Mouse (Mus musculus): Measurements from ENCODE around the gene Htr7. TPM values are rescaled to one million over a fixed set of nuclear protein-coding genes. Genes with fewer than 3 reads are reported as not detected.

Gene Htr7
- polyA plus RNA-seq, 1 experiment from 2014 or later = 0.42 TPM

DNA sequence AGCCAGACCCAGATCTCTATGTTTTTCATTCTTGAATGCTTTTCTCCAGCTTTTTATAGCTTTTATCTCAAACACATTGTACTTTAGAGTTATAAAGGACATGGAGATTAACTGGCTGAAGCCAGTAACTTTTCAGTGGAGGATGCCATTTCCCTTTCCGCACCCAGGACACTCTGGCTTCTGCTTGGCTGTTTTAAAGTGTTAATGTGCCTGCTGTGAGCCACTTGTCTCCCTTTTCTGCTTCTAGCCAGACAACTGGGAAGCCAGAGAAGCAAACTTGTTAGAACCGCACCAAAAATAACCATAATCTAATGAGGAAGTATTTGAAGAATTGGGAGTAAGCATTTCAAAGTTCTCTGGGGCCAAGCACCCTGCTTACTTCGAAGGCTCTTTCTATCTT is 42.5 kb downstream of the Htr7 start:
- Histone ChIP-seq H3K36me3 (replicated peaks) (no peaks in the 10 kb centered on the region), H3K27me3 (replicated peaks; ENCODE audit: low read depth, poor library complexity, severe bottlenecking) (no peaks in the 10 kb centered on the region), H3K27ac (replicated peaks) (no peak overlapping the region), H3K4me3 (no peak overlapping the region), H3K4me1 (no peaks in the 10 kb centered on the region), H3K9me3 (no peaks in the 10 kb centered on the region)
- no peak for DNase-seq (ENCODE audit: low spot score)
- WGBS = 23% methylated on average over 3 of the region's 3 CpGs

DNA sequence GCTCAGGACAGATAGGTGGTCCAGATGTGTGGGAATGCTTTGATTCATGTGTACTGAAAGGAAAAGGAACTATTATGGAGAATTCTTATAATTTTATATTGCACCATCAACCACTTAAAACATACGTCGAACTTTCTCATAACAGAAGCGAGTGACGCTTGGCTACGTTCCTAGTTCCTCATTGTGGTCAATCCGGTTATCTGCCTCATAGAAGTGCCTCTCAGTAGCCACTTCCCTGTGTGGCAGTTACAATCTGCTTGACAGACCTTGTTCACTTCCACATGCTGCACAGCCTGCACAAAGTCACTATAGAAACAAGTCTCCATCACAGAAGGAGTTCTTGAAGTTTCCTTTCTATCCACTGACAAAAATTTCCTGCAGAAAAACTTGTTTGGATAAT is 51.0 kb downstream of the Htr7 start:
- no peak for DNase-seq (ENCODE audit: low spot score)
- Histone ChIP-seq H3K27ac (replicated peaks) (no peak overlapping the region), H3K36me3 (replicated peaks) (no peaks in the 10 kb centered on the region), H3K4me3 (no peak overlapping the region), H3K9me3 (no peaks in the 10 kb centered on the region), H3K27me3 (replicated peaks; ENCODE audit: low read depth, poor library complexity, severe bottlenecking) (no peaks in the 10 kb centered on the region), H3K4me1 (peaks cover 13% of the 10 kb centered on the region)
- 90% methylated on average over 6 of the region's 6 CpGs for WGBS

DNA sequence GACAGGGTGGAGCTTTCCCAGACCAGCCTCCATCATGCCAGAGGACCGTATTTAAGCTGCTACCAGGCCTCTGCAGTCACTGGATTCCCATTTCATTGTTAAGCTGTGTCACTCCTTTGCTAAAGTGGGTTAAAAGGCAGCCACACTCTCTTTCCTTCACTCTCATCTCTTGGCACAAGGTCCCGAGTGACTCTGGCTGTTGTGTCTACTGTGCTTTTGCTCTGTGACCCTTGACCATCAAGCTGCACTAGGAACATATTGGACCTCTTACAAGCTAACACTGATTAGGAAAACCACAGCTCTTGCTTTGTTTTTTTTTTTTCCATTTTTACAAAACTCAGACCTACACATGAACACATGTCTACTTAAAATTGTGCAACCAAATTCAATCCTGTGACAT is 52.3 kb downstream of the Htr7 start:
- no peaks in the 10 kb centered on the region for H3K9me3 ChIP-seq
- H3K4me1 ChIP-seq = peaks cover 13% of the 10 kb centered on the region
- no peak overlapping the region for H3K4me3 ChIP-seq
- H3K27me3 ChIP-seq (replicated peaks; ENCODE audit: low read depth, poor library complexity, severe bottlenecking) = no peaks in the 10 kb centered on the region
- H3K27ac ChIP-seq (replicated peaks) = no peak overlapping the region
- no peaks in the 10 kb centered on the region for H3K36me3 ChIP-seq (replicated peaks)
- WGBS = 69% methylated on average over 2 of the region's 2 CpGs
- no peak for DNase-seq (ENCODE audit: low spot score)

DNA sequence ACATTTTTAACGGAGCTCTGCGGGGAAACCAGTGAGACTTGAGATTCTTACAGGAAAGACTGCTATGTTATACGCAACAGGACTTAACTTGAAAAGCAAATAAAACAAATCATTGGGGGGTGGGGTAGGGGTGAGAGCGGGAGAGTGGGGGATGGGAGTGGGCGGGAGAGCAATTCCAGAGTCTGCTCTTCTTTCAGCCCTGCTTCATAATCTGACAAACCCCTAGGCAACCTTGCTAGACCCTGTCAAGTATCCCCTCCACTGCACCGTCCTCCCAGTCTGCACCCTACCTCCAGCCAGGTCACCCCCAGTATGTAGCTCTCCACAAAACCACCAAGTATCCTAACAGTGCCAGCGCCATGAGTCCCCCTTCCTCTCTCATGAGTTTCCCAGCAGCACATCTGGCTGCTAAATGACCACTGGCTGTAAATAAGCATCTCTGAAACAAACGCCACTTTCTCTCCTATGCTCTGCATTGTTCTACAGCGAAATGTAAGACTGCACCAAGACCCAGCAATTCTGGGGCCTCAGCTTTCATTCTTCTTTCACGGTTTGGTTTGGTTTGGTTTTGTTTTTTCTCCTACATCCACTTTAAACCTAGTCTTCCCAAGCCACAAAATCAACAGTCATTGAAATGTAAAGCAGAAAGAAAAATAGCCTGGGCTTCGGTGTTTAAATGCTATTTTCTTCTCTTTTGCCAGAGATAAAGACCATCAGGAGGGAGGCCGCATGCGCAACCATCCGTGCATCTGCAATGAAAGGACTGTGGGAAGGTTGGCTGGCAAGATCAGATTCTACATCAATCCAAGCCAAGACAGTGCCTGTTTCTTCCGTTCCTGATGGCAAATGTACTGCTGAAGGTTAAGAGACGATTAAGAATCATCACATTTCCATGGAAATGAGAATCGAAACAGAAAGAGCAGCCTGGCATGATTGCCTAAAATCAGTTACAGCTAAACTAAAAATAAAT is 54.5 kb downstream of the Htr7 start:
- H3K27me3 ChIP-seq (replicated peaks; ENCODE audit: low read depth, poor library complexity, severe bottlenecking) = no peaks in the 10 kb centered on the region
- DNase-seq (ENCODE audit: low spot score) = no peak
- no peaks in the 10 kb centered on the region for H3K9me3 ChIP-seq
- 55% methylated on average over 17 of the region's 17 CpGs for WGBS
- 0 out of 2 replicates have a peak overlapping the region, but pooled peaks have one; percentile 8 for H3K27ac ChIP-seq (replicated peaks)
- peaks cover 9% of the 10 kb centered on the region for H3K4me1 ChIP-seq
- H3K4me3 ChIP-seq = no peak overlapping the region
- H3K36me3 ChIP-seq (replicated peaks) = no peaks in the 10 kb centered on the region

DNA sequence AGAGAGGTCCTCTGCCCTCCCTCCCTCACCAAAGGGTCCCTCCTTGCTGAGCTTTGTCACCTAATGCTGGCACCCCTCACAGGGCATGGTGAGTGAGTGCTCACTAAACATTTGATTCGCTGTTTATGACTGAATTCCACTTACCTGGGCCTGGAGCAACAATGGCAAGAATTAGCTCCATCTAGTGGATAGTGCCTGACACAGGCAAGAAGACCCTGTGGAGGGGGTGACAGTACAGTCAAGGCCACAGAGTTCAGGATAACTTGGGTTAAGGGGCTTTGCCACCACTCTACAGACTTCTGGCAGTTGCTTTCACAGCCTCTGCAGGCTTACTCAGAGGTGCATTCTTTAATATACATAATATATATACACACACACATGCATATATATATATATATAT is 55.8 kb downstream of the Htr7 start:
- no peak overlapping the region for H3K27ac ChIP-seq (replicated peaks)
- H3K27me3 ChIP-seq (replicated peaks; ENCODE audit: low read depth, poor library complexity, severe bottlenecking) = no peaks in the 10 kb centered on the region
- H3K36me3 ChIP-seq (replicated peaks) = no peaks in the 10 kb centered on the region
- 47% methylated on average over 1 of the region's 1 CpGs for WGBS
- H3K4me1 ChIP-seq = peaks cover 9% of the 10 kb centered on the region
- no peak overlapping the region for H3K4me3 ChIP-seq
- DNase-seq (ENCODE audit: low spot score) = no peak
- H3K9me3 ChIP-seq = no peaks in the 10 kb centered on the region

DNA sequence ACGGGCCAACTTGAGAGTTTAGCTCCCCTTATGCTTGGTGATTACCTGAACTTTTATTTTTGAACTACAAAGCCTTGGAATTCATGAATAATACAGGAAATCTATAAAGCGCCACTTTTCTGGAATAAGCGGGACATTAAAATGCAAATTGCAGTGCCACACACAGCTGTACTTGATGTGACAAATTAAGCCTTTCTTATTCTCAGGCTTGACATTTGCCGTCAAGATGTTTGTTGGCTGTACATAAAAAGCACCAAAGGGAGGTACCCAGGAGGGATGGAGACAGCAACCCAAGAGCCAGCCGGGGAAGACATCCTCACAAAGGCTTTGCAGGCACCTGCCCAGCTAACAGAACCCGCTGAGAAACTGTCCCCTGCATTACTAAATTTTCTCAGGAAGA is 56.4 kb downstream of the Htr7 start:
- Histone ChIP-seq H3K36me3 (replicated peaks) (no peaks in the 10 kb centered on the region), H3K27me3 (replicated peaks; ENCODE audit: low read depth, poor library complexity, severe bottlenecking) (no peaks in the 10 kb centered on the region), H3K4me1 (peaks cover 9% of the 10 kb centered on the region), H3K9me3 (no peaks in the 10 kb centered on the region), H3K4me3 (no peak overlapping the region), H3K27ac (replicated peaks) (no peak overlapping the region)
- DNase-seq (ENCODE audit: low spot score) = no peak
- WGBS = 84% methylated on average over 6 of the region's 6 CpGs

DNA sequence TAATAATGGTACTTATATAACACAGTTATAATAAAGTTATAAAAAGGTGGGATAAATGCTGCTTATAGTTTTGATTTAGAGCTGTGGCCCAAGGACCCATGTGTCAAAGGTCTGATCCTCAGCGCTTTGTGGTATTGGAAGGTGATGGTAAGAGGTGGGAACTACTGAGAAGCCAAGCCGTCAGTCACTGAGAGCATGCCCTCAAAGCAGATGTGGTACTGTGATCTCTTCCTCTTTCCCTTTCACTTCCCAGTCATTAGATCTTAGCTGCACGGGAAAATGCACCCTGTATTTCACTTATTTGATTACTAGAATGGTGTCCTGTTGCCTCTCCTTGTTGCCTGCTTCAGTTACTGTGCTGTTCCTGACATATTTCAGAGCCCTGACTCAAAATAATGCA is 59.9 kb downstream of the Htr7 start:
- peaks cover 3% of the 10 kb centered on the region for H3K4me1 ChIP-seq
- no peaks in the 10 kb centered on the region for H3K27me3 ChIP-seq (replicated peaks; ENCODE audit: low read depth, poor library complexity, severe bottlenecking)
- H3K9me3 ChIP-seq = no peaks in the 10 kb centered on the region
- no peak overlapping the region for H3K4me3 ChIP-seq
- no peak for DNase-seq (ENCODE audit: low spot score)
- H3K27ac ChIP-seq (replicated peaks) = no peak overlapping the region
- H3K36me3 ChIP-seq (replicated peaks) = no peaks in the 10 kb centered on the region
- WGBS = 73% methylated on average over 3 of the region's 3 CpGs

DNA sequence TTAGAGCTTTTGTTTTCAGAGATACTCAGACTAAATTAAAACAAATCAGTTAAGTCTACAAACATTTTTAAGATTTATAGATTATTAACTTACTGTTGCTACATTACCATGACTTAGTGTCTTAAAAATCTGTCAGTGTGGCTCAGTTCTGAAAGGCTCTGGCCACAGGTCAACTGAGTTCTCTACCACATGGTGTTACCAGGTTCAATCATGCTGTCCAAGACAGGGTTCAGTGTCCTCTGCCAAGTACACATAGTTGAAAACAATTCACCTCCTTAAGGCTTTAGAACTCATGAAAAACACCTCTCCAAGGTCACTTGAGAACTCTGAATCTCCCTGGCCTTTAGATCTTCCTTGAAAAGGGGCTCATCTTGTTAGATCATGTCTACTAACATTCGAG is 69.8 kb downstream of the Htr7 start:
- Histone ChIP-seq H3K4me3 (no peak overlapping the region), H3K27ac (replicated peaks) (no peak overlapping the region), H3K9me3 (no peaks in the 10 kb centered on the region), H3K27me3 (replicated peaks; ENCODE audit: low read depth, poor library complexity, severe bottlenecking) (no peaks in the 10 kb centered on the region), H3K36me3 (replicated peaks) (no peaks in the 10 kb centered on the region), H3K4me1 (no peaks in the 10 kb centered on the region)
- no peak for DNase-seq (ENCODE audit: low spot score)
- WGBS = 85% methylated on average over 1 of the region's 1 CpGs

DNA sequence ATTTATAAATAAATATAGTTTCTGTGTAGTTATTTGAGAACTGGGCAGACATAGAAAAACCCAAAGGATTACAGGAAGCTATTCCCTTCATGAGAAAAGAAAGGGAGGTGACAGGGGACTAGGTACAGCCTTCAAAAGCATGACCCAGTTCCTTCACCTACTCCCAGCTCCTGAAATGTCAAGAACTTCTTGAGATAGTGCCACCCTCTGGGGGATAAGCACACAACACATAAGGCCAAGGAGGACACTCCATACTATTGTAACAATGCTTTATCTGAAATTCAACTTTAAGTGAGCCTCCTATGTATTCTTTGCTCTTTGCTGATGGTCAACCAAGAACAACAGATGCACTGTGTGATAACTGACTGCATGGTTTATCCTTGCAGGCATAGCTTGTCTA is 82.6 kb downstream of the Htr7 start:
- no peak overlapping the region for H3K27ac ChIP-seq (replicated peaks)
- H3K4me1 ChIP-seq = no peaks in the 10 kb centered on the region
- no peak for DNase-seq (ENCODE audit: low spot score)
- H3K36me3 ChIP-seq (replicated peaks) = no peaks in the 10 kb centered on the region
- no peaks in the 10 kb centered on the region for H3K9me3 ChIP-seq
- no peak overlapping the region for H3K4me3 ChIP-seq
- H3K27me3 ChIP-seq (replicated peaks; ENCODE audit: low read depth, poor library complexity, severe bottlenecking) = no peaks in the 10 kb centered on the region

DNA sequence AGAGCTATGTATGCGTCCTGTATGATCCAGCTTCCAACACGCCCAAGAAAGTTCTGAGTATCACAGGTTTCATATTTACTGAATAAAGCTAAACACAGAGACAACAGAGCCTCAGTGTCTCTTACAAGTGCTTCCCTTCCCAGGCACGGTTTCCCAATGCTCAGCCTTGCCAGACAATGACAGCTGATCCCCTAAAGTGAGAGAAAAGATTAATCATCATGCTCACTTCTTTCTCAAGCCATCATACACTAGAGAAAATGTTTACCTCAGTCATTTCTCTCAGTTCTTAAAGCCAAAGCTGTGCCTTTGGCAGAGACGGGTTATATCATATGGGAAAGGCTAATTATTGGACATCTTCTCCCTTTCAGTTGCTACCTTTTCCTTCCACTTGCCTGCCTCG is 99.7 kb downstream of the Htr7 start:
- no peak for DNase-seq (ENCODE audit: low spot score)
- no peaks in the 10 kb centered on the region for H3K9me3 ChIP-seq
- H3K27me3 ChIP-seq (replicated peaks; ENCODE audit: low read depth, poor library complexity, severe bottlenecking) = no peaks in the 10 kb centered on the region
- no peak overlapping the region for H3K4me3 ChIP-seq
- no peaks in the 10 kb centered on the region for H3K4me1 ChIP-seq
- H3K27ac ChIP-seq (replicated peaks) = no peak overlapping the region
- H3K36me3 ChIP-seq (replicated peaks) = no peaks in the 10 kb centered on the region
- WGBS = 85% methylated on average over 5 of the region's 5 CpGs

DNA sequence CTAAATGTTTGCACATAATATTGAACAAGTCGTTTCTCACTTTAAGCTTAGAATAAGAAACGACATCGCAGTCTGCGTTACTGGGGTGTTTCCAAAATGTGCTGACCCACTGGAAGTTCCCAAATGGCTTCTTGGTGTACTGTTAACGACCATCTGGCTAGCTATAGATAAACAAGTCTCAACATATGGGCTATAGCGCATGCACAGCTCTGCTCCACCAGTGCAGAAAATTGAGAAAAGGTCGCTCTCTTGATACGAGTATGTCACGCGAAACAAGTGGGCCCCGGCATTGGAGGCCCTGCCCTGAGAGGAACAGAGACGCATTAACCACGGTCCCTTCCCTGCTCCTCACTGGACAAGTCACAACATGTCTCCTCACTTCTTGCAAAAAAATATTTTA is 101.6 kb downstream of the Htr7 start:
- H3K9me3 ChIP-seq = no peaks in the 10 kb centered on the region
- DNase-seq (ENCODE audit: low spot score) = no peak
- H3K36me3 ChIP-seq (replicated peaks) = no peaks in the 10 kb centered on the region
- no peaks in the 10 kb centered on the region for H3K27me3 ChIP-seq (replicated peaks; ENCODE audit: low read depth, poor library complexity, severe bottlenecking)
- no peak overlapping the region for H3K27ac ChIP-seq (replicated peaks)
- WGBS = 89% methylated on average over 13 of the region's 13 CpGs
- H3K4me3 ChIP-seq = no peak overlapping the region
- H3K4me1 ChIP-seq = no peaks in the 10 kb centered on the region

DNA sequence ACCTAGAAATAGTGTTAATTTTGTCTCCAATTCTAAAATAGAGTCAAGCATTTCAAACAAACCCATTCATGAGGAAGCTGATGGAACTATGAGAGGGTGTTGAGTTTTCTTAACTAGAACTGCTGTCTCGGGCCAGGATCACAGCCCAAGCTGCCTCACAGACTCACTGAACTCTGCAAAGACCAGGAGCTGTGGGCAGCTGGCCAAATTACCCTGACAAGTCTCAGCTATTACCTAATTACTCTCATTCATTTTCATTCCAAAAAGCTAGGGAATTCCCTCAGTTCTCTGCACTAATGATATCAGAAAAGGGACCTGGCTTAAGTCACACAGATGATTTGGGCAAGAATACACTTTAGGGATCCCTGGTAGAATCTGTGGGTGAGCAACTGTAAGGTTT is 107.4 kb downstream of the Htr7 start:
- Histone ChIP-seq H3K27ac (replicated peaks) (no peak overlapping the region), H3K4me1 (no peaks in the 10 kb centered on the region), H3K36me3 (replicated peaks) (no peaks in the 10 kb centered on the region), H3K9me3 (no peaks in the 10 kb centered on the region), H3K4me3 (no peak overlapping the region), H3K27me3 (replicated peaks; ENCODE audit: low read depth, poor library complexity, severe bottlenecking) (no peaks in the 10 kb centered on the region)
- DNase-seq (ENCODE audit: low spot score) = no peak
- 56% methylated on average over 1 of the region's 1 CpGs for WGBS

DNA sequence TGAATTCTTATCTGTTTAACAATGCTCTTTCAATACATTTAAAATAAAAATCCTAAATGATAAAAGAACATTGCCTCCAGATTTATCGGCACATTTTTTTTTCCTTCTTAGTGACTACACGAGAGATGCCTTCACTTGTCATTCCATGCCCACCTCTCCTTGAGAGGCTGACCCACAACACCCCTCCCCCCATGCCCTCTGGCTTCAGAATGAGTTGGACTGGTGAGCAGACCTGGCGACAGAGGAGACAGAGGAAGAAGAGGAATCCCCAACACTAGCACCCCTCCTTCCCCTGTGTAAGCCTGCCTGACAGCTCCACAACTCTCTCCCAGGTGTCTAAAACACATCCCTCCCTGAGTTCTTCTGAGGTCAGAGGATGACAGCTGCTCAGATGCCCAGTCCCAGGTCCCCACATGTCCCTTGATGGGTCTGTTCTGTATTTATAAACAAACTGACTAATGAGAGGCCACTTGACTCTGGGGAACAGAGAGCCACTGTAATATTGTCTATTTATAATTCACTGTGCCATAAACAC is 132.3 kb downstream of the Htr7 start:
- H3K4me3 ChIP-seq = no peak overlapping the region
- H3K4me1 ChIP-seq = no peaks in the 10 kb centered on the region
- 51% methylated on average over 3 of the region's 3 CpGs for WGBS
- H3K27me3 ChIP-seq (replicated peaks; ENCODE audit: low read depth, poor library complexity, severe bottlenecking) = no peaks in the 10 kb centered on the region
- no peaks in the 10 kb centered on the region for H3K36me3 ChIP-seq (replicated peaks)
- no peak overlapping the region for H3K27ac ChIP-seq (replicated peaks)
- no peak for DNase-seq (ENCODE audit: low spot score)
- no peaks in the 10 kb centered on the region for H3K9me3 ChIP-seq
